Mouse (Mus musculus) large intestine, adult 2 months (tissue): ENCODE measurements around the gene Gm47289. TPM values are rescaled to one million over a fixed set of nuclear protein-coding genes. Genes with fewer than 3 reads are reported as not detected.
A peak's percentile ranks its signal among the peaks of the same experiment; 100 is the strongest.

Experiments used
- DNase-seq: peaks from one replicate; pipeline ENCODE4 v3.0.0-alpha.2; 2012; ENCODE audit warnings: low read depth, low spot score
- WGBS: fragments of 180-500 bp; shearing (Covaris S2); methylation state at CpG from one replicate; pipeline ENCODE4 v1.1.7; 2018; 5-methylcytosine and 5-hydroxymethylcytosine counted together
- polyA plus RNA-seq: library from polyadenylated mRNA; depleted of rRNA; stranded (reverse); fragments of >200 nt; gene quantifications from 2 replicates; pipeline ENCODE4 v1.2.3, GENCODE M21; 2012

The Gm47289 gene
- polyA plus RNA-seq, 1 experiment = not detected

DNA sequence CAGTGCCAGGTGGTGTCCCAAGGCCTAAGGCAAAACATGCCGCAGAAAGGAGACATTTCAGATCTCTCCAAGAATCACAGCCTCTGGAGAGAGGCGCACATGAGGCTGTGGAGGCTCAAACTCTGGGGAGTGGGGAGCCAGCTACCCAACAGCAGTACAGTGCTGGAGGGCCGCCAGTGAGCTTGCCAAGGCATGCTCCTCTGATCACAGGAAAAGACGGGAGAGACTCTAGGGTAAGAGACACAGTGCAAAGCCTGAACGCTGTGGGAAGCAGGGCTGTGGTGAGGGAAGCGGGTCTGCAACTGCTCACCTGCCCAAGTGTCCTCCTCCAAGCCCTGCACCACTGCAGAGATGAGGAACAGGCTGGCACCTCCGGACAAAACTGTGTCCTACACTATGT, 3.1 kb upstream of the Gm47289 start:
- no peak for DNase-seq
- 53% methylated on average over 7 of the region's 7 CpGs for WGBS

- peak; percentile 61 for DNase-seq
- 1% methylated on average over 65 of the region's 65 CpGs for WGBS
Observed at GRCm38 (mm10) chr9:119156278-119157201, 2.4 kb upstream of the Gm47289 start, which contains the start of gene Acaa1b. TSS of gene Acaa1b (minus strand) at chr9:119157093.

GRCm38 (mm10) chr9:119160689-119161088, 1.7 kb downstream of the Gm47289 start:
- 65% methylated on average over 3 of the region's 3 CpGs for WGBS
- no peak for DNase-seq

- WGBS = 55% methylated on average over 7 of the region's 7 CpGs
- DNase-seq = no peak
Observed at GRCm38 (mm10) chr9:119164743-119165142, 5.8 kb downstream of the Gm47289 start.

DNA sequence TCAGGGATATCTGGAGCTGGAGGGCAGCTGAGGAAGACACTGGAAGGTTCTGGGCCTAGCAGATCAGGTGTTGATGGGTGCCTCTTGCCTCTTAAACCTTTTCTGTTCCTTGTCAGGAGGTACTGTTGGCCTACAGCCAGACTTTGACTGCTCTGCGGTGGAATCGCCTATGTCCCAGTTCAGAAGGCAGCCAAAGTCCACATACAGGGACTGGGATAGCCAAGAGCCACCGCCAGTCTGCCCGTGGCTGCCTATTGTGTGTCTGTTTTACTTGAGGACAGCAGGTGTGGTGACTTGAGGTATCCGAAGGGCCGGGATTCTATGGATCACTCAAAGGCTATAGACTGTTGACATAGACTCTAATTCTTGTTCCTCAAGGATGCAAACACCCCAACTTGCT, 6.6 kb downstream of the Gm47289 start:
- DNase-seq = peak; percentile 70
- 30% methylated on average over 6 of the region's 6 CpGs for WGBS

DNA sequence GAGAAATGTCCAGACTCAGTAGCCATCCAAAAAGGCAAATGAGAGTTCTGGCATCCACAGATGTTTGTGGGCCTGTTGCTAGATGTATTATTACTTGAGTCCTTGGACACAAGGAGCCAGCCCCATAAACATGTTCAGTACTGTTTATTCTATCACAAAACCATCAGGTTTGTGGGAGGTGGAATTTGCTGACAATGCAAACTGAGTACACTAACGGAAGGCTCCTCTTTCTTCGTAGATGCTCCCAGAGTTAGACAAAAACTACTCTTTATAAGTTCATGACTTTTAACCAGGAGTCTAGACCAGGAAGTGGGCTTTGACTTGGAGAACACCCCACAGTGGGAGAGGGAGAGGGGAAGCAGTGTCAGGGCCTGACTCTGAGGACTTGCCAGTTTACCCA, 8.6 kb downstream of the Gm47289 start:
- no peak for DNase-seq
- 90% methylated on average over 2 of the region's 2 CpGs for WGBS

DNA sequence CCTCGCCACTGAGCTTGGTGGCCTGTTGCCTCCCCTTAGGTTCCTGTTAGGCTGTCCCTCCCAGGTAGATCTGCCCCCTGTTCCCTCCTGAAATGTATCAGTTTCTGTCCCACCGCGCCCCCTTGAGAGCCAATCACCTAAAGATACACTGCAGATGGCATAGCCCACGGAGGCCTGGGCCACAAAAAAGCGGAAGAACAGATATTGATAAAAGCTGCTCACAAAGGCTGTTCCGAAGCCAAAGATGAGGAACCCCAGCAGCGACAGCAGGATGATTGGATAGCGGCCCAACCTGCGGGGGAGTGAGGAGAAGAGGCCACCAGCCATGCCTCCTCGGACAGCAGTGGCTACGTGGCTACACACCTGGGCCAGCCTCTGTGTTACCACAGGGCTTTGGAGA, 20.3 kb downstream of the Gm47289 start:
- no peak for DNase-seq
- WGBS = 91% methylated on average over 11 of the region's 11 CpGs

DNA sequence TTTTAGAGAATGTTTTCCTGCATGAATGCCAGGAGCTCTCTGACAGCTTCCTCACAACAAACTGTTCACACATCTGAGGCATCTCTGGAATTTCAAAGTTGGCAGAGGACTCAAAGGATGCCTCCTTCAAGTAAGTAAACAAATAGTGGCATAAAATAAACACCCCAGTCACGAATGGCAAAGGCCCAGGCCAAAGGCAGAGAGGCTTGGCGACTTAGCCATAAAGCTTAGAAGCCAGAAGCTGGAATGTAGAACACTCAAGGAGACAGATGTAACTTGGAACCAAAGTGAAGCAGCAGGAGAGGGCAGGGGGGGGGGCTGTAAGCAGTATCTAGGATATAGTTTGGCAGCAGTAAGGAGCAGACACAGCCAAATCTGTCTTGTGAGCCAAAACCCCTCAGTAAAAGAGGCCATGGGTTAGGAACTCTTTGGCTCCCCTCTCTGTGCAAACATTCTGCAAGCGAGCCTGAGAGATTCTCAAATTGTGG, 22.3 kb downstream of the Gm47289 start:
- 11% methylated on average over 3 of the region's 3 CpGs for WGBS

DNA sequence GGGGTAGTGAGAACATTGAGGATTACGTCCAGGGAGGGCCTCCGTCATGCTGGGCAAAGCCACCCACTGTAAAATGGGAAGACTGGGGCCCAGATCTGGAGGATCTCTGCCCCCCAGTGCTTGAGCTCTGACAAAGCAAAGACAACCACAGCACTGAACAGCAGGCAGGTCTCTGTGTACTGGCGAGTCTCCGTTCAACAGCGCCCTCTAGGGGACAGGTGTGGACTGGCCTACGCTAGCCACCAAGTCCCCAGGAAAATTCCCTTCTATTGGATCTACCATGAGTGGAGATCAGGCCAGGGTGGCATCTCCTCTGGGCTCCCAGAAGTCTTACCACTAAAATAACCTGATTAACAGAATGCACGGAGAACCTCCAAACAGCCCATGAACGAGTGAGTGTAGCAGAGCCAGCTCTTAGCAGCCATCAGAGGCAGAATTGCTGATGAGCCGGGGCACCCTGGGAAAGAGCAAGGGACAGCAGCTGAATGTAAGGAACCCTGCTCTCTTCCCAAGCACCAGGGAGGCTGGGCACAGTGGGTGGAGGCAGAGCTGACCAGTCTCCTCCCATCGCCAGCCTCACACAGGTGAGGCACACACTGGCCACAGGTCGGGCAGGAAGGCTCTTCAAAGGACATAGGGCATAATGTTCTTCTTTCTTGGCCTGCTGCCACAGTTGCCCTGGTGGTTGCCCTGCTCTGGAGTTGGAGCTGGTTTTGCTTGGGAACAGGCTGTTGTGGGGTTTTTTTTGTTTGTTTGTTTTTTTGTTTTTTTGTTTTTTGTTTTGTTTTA, 33.4 kb downstream of the Gm47289 start:
- peak; percentile 52 for DNase-seq
- WGBS = 23% methylated on average over 11 of the region's 11 CpGs

More for the DNA sequence above, 22.3 kb downstream of the Gm47289 start:
- no peak for DNase-seq

DNA sequence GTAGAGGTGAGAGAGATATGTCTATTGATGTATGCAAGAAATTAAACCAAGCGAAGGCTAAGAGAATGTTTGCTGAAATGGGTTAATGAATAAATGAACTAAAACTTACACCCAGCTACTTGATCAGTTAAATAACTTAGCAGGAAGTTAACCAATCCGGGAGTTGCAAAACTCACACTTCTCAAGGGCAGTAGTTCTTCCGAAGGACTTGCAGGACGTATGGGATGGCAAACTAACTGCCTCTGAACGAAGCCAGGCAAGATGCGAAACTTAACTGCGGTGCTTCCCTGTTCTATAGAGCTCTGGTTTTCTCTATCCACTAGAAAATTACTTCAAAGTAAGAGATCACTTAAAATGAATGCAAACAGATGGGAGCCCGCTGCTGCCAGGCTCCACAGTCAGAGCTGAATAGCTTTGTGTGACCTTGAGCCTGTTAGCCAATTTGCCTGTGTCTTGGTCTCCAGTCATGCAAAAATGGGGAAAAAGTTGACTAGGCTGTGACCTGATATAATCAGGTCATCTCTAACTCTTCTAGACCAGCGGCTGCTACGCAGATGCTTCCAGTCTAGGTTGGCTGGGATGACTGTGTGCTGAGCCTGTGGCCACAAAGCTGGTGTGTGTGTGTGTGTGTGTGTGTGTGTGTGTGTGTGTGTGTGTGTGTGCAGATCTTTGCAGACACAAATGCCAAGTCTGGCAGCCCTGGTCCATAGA, 40.3 kb downstream of the Gm47289 start:
- WGBS = 67% methylated on average over 10 of the region's 10 CpGs
- no peak for DNase-seq

DNA sequence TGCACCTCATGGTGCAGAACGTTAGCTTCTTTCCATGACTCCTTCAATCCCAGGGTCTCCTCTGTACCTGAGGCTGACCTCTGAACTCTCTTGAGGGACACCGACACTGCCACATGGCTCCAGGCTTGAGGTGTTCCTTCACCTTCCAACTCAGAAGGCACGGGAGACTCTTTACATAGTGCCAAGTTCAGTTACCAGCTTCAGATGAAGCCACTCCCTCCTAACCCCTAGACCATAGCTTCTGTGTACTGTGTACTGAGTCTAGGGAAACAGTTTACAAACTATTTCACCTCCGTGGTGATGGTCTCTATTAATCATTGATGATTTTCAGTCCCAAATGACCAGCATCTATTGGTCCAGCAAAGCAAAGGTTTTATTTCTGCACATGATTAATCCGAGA, 42.7 kb downstream of the Gm47289 start:
- DNase-seq = no peak
- WGBS = 77% methylated on average over 5 of the region's 5 CpGs

- no peak for DNase-seq
- 98% methylated on average over 9 of the region's 9 CpGs for WGBS
Observed at GRCm38 (mm10) chr9:119203617-119204016, 44.7 kb downstream of the Gm47289 start.

DNA sequence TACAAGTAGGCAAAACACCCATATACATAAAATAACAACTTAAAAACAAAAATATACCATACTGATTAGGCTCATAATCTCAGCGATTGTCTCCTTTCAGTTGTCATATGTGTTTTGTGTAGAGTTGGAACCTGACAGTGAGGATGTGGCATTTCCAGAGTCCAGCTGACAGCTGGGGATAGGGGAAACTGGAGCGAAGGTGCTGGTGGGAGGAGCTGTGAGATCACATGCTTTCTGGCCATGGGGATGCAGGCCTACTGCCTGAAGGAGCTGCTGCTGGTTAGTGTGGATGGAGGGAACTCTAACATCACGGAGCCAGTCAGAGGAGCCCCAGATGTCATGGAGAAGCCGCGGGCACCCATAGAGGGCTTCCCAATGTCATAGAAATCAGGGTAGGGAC, 46.8 kb downstream of the Gm47289 start:
- DNase-seq = no peak
- WGBS = 85% methylated on average over 5 of the region's 5 CpGs

GRCm38 (mm10) chr9:119206666-119207065, 47.7 kb downstream of the Gm47289 start:
- WGBS = 68% methylated on average over 2 of the region's 2 CpGs
- no peak for DNase-seq

DNA sequence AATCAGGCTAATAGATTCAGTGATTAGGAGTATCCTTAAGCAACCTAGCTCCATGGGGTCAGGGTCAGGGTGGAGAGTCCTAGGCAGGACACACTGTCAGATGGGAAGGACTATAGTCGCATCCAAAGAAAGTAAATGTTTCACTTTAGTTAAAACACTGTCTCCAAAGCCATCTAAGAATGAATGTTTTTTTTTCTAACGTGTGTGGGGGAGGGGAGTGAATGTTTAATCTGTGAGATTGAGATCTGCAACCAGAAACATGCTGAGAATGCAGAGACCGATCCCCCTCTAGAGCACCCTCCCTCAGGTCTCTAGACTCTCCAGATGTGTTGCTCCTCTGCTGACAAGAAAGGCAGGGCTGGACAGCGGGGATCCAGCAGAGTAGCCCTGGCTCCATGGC, 48.2 kb downstream of the Gm47289 start:
- 51% methylated on average over 4 of the region's 4 CpGs for WGBS
- DNase-seq = no peak

DNA sequence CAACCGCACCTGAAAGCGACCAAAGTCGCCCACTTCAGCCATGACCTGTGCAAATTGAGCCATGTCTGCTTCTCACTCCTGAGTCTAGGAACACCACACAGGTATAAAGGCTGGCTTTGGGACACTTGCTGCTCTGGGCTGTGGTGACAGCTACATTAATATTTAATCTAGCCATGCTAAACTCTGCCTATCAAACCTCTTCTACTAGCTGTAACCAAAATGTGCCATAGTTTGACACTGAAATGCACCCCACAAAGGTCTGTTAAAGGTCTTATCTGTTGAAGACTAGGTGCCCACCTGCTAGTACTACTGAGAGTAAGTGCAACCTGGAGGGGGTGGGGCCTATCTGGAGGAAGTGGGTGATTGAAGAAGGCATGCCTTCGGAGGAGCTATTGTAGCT, 50.0 kb downstream of the Gm47289 start, which contains the start of gene Slc22a13:
Gene Slc22a13, minus strand, starts transcription at position 101 of the 400 bp plus-strand sequence.
- DNase-seq = no peak
- WGBS = 96% methylated on average over 4 of the region's 4 CpGs
